Mouse (Mus musculus): ENCODE results near the gene Helz. TPM values are rescaled to one million over a fixed set of nuclear protein-coding genes. Genes with fewer than 3 reads are reported as not detected.

The Helz gene
- polyA plus RNA-seq, 1 experiment from 2014 or later: 13.9 TPM

GRCm38 (mm10) chr11:107662666-107663065 is 114.9 kb downstream of the Helz start:
- no peaks in the 10 kb centered on the region for H3K9me3 ChIP-seq (replicated peaks; ENCODE audit: control insufficient read depth, low read length)
- no peak overlapping the region for H3K4me3 ChIP-seq (ENCODE audit: low read length)
- H3K27ac ChIP-seq (ENCODE audit: low read length): no peak overlapping the region
- no peak for ATAC-seq (replicated peaks; ENCODE audit: extremely low read depth, insufficient read depth, low FRiP score)
- H3K4me1 ChIP-seq (ENCODE audit: control insufficient read depth, insufficient read depth, low read length): no peaks in the 10 kb centered on the region
- H3K36me3 ChIP-seq (ENCODE audit: control insufficient read depth, insufficient read depth): peaks cover 52% of the 10 kb centered on the region
- H3K9ac ChIP-seq (ENCODE audit: low read length): no peak overlapping the region
- 83% methylated on average over 5 of the region's 5 CpGs for WGBS
- no peak overlapping the region for H3K4me2 ChIP-seq (ENCODE audit: low read depth, low read length)
- no peaks in the 10 kb centered on the region for H3K27me3 ChIP-seq (ENCODE audit: control insufficient read depth, insufficient read depth, low read length)

DNA sequence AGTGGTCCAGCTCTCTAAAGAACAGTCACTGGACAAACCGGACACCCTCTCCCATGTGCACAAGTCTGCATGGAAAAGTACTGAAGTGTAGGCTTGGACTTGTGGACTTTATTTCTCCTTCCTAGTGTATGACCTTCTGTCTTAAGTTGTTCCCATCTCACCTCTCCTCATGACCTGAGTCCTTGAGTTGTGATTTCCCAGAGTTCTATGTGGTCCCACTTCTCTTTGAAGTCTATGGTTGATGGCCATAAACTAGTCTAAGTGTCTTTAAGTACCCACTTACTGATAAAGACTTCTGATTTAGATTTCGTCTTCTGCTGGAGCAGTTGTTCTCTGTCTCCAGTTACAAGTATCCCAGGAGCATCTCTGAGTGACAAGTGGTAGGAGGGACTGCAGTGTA is 119.8 kb downstream of the Helz start:
- no peak overlapping the region for H3K4me2 ChIP-seq (ENCODE audit: low read depth, low read length)
- H3K9ac ChIP-seq (ENCODE audit: low read length): no peak overlapping the region
- H3K4me1 ChIP-seq (ENCODE audit: control insufficient read depth, insufficient read depth, low read length): no peaks in the 10 kb centered on the region
- no peak for ATAC-seq (replicated peaks; ENCODE audit: extremely low read depth, insufficient read depth, low FRiP score)
- WGBS: 56% methylated on average over 2 of the region's 2 CpGs
- peaks cover 58% of the 10 kb centered on the region for H3K36me3 ChIP-seq (ENCODE audit: control insufficient read depth, insufficient read depth)
- no peaks in the 10 kb centered on the region for H3K9me3 ChIP-seq (replicated peaks; ENCODE audit: control insufficient read depth, low read length)
- H3K27ac ChIP-seq (ENCODE audit: low read length): no peak overlapping the region
- H3K4me3 ChIP-seq (ENCODE audit: low read length): no peak overlapping the region
- no peaks in the 10 kb centered on the region for H3K27me3 ChIP-seq (ENCODE audit: control insufficient read depth, insufficient read depth, low read length)

DNA sequence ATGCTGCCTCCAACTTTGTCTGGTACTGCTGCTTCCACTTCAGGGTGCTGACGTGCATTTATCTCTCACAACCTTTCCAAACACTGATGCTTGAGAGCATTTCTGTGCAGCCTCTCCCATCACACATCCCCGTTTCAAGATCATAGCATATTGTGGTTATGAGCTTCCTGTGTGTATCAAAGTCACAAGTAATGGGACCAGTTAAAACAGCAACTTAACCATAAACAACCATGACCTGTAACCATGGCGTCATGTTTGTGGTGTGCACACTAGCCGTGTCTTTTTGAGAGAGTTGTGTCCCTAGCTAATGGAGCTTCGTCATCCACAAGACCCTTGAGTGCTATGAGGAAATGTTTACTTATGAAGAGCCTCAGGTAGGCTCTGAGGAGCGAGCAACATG is 120.5 kb downstream of the Helz start:
- H3K27ac ChIP-seq (ENCODE audit: low read length): no peak overlapping the region
- no peak overlapping the region for H3K9ac ChIP-seq (ENCODE audit: low read length)
- peaks cover 59% of the 10 kb centered on the region for H3K36me3 ChIP-seq (ENCODE audit: control insufficient read depth, insufficient read depth)
- ATAC-seq (replicated peaks; ENCODE audit: extremely low read depth, insufficient read depth, low FRiP score): no peak
- H3K9me3 ChIP-seq (replicated peaks; ENCODE audit: control insufficient read depth, low read length): no peaks in the 10 kb centered on the region
- no peak overlapping the region for H3K4me3 ChIP-seq (ENCODE audit: low read length)
- H3K4me1 ChIP-seq (ENCODE audit: control insufficient read depth, insufficient read depth, low read length): no peaks in the 10 kb centered on the region
- no peak overlapping the region for H3K4me2 ChIP-seq (ENCODE audit: low read depth, low read length)
- H3K27me3 ChIP-seq (ENCODE audit: control insufficient read depth, insufficient read depth, low read length): no peaks in the 10 kb centered on the region
- 76% methylated on average over 6 of the region's 6 CpGs for WGBS

GRCm38 (mm10) chr11:107668977-107669376 is 121.2 kb downstream of the Helz start:
- Histone ChIP-seq H3K27me3 (ENCODE audit: control insufficient read depth, insufficient read depth, low read length) (no peaks in the 10 kb centered on the region), H3K4me1 (ENCODE audit: control insufficient read depth, insufficient read depth, low read length) (no peaks in the 10 kb centered on the region), H3K9me3 (replicated peaks; ENCODE audit: control insufficient read depth, low read length) (no peaks in the 10 kb centered on the region), H3K27ac (ENCODE audit: low read length) (no peak overlapping the region), H3K36me3 (ENCODE audit: control insufficient read depth, insufficient read depth) (peaks cover 57% of the 10 kb centered on the region), H3K9ac (ENCODE audit: low read length) (no peak overlapping the region), H3K4me2 (ENCODE audit: low read depth, low read length) (no peak overlapping the region), H3K4me3 (ENCODE audit: low read length) (no peak overlapping the region)
- no peak for ATAC-seq (replicated peaks; ENCODE audit: extremely low read depth, insufficient read depth, low FRiP score)
- WGBS: 75% methylated on average over 4 of the region's 4 CpGs

DNA sequence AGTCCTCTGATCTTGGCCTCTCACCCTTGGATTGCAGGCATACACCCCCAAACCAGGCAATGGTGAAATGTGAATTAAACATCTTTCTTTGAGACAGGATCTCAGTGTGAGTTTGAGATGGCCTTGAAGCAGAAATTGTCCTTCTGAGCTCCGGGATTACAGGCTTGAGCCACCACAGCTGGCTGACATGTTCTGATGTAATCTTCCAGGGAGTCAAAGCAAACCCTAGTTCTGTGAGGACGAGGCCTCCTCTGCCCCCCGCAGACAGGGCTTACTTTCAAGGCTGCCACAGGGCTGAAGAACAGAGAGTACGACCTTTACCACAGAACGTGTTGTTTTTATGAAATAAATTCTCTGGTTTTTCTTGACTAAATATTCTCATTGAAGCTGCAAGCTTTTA is 126.3 kb downstream of the Helz start:
- ATAC-seq (replicated peaks; ENCODE audit: extremely low read depth, insufficient read depth, low FRiP score): no peak
- H3K4me2 ChIP-seq (ENCODE audit: low read depth, low read length): no peak overlapping the region
- H3K4me1 ChIP-seq (ENCODE audit: control insufficient read depth, insufficient read depth, low read length): no peaks in the 10 kb centered on the region
- no peak overlapping the region for H3K9ac ChIP-seq (ENCODE audit: low read length)
- no peaks in the 10 kb centered on the region for H3K9me3 ChIP-seq (replicated peaks; ENCODE audit: control insufficient read depth, low read length)
- WGBS: 78% methylated on average over 5 of the region's 5 CpGs
- H3K4me3 ChIP-seq (ENCODE audit: low read length): no peak overlapping the region
- no peak overlapping the region for H3K27ac ChIP-seq (ENCODE audit: low read length)
- H3K27me3 ChIP-seq (ENCODE audit: control insufficient read depth, insufficient read depth, low read length): no peaks in the 10 kb centered on the region
- H3K36me3 ChIP-seq (ENCODE audit: control insufficient read depth, insufficient read depth): peaks cover 35% of the 10 kb centered on the region

DNA sequence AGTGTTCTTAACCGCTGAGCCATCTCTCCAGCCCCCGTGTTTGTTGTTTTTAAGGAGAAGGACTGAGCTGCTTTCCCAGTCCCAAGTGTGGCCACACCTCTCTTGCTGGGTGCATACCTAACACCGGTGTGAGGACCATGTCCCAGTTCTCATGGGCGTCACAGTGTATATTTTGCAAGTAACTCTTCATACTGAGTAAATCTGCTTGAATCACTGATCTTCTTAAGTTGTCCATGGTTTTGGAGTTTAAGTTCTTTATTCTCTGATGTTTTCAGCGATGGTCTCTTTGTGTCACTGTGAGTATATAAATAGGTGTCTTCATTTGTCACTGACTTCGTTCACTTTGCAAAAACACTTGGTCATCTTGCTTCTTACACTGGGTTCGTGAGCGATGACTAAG is 126.9 kb downstream of the Helz start:
- Histone ChIP-seq H3K4me1 (ENCODE audit: control insufficient read depth, insufficient read depth, low read length) (no peaks in the 10 kb centered on the region), H3K9ac (ENCODE audit: low read length) (no peak overlapping the region), H3K9me3 (replicated peaks; ENCODE audit: control insufficient read depth, low read length) (no peaks in the 10 kb centered on the region), H3K27me3 (ENCODE audit: control insufficient read depth, insufficient read depth, low read length) (no peaks in the 10 kb centered on the region), H3K4me2 (ENCODE audit: low read depth, low read length) (no peak overlapping the region), H3K27ac (ENCODE audit: low read length) (no peak overlapping the region), H3K36me3 (ENCODE audit: control insufficient read depth, insufficient read depth) (peaks cover 31% of the 10 kb centered on the region), H3K4me3 (ENCODE audit: low read length) (no peak overlapping the region)
- no peak for ATAC-seq (replicated peaks; ENCODE audit: extremely low read depth, insufficient read depth, low FRiP score)
- WGBS: 91% methylated on average over 8 of the region's 8 CpGs

DNA sequence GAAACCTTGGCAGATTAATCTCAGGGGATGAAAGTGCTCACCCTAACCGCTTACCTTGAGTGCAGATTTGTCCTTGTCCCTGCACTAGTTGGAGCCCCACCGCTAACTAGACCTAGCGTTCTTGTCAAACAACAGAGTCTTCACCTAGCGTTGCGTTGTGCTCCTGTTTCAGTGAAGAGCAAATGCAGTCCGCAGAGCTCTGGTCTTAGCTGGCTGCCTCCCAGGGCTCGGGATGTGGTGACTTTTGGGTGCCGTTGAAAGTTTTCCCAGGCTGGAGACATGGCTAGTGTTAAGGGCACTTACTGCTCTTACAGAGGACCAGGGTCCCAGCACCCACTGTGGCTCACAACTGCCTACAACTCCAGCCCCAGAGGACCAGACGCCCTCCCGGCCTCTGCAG is 127.5 kb downstream of the Helz start:
- peaks cover 25% of the 10 kb centered on the region for H3K36me3 ChIP-seq (ENCODE audit: control insufficient read depth, insufficient read depth)
- ATAC-seq (replicated peaks; ENCODE audit: extremely low read depth, insufficient read depth, low FRiP score): no peak
- H3K9me3 ChIP-seq (replicated peaks; ENCODE audit: control insufficient read depth, low read length): no peaks in the 10 kb centered on the region
- no peak overlapping the region for H3K4me2 ChIP-seq (ENCODE audit: low read depth, low read length)
- WGBS: 82% methylated on average over 10 of the region's 10 CpGs
- H3K4me1 ChIP-seq (ENCODE audit: control insufficient read depth, insufficient read depth, low read length): no peaks in the 10 kb centered on the region
- no peak overlapping the region for H3K9ac ChIP-seq (ENCODE audit: low read length)
- H3K4me3 ChIP-seq (ENCODE audit: low read length): no peak overlapping the region
- H3K27ac ChIP-seq (ENCODE audit: low read length): no peak overlapping the region
- H3K27me3 ChIP-seq (ENCODE audit: control insufficient read depth, insufficient read depth, low read length): no peaks in the 10 kb centered on the region

- no peaks in the 10 kb centered on the region for H3K4me1 ChIP-seq (ENCODE audit: control insufficient read depth, insufficient read depth, low read length)
- H3K27ac ChIP-seq (ENCODE audit: low read length): no peak overlapping the region
- H3K36me3 ChIP-seq (ENCODE audit: control insufficient read depth, insufficient read depth): peaks cover 16% of the 10 kb centered on the region
- WGBS: 70% methylated on average over 17 of the region's 17 CpGs
- no peaks in the 10 kb centered on the region for H3K9me3 ChIP-seq (replicated peaks; ENCODE audit: control insufficient read depth, low read length)
- ATAC-seq (replicated peaks; ENCODE audit: extremely low read depth, insufficient read depth, low FRiP score): no peak
- H3K4me2 ChIP-seq (ENCODE audit: low read depth, low read length): no peak overlapping the region
- no peak overlapping the region for H3K9ac ChIP-seq (ENCODE audit: low read length)
- no peak overlapping the region for H3K4me3 ChIP-seq (ENCODE audit: low read length)
- no peaks in the 10 kb centered on the region for H3K27me3 ChIP-seq (ENCODE audit: control insufficient read depth, insufficient read depth, low read length)
Observed at GRCm38 (mm10) chr11:107676207-107676940, 128.6 kb downstream of the Helz start.

GRCm38 (mm10) chr11:107682694-107683355 is 135.1 kb downstream of the Helz start:
- H3K27me3 ChIP-seq (ENCODE audit: control insufficient read depth, insufficient read depth, low read length): no peaks in the 10 kb centered on the region
- H3K9me3 ChIP-seq (replicated peaks; ENCODE audit: control insufficient read depth, low read length): no peaks in the 10 kb centered on the region
- no peak overlapping the region for H3K27ac ChIP-seq (ENCODE audit: low read length)
- H3K4me3 ChIP-seq (ENCODE audit: low read length): no peak overlapping the region
- H3K36me3 ChIP-seq (ENCODE audit: control insufficient read depth, insufficient read depth): peaks cover 18% of the 10 kb centered on the region
- no peak overlapping the region for H3K4me2 ChIP-seq (ENCODE audit: low read depth, low read length)
- no peak for ATAC-seq (replicated peaks; ENCODE audit: extremely low read depth, insufficient read depth, low FRiP score)
- no peaks in the 10 kb centered on the region for H3K4me1 ChIP-seq (ENCODE audit: control insufficient read depth, insufficient read depth, low read length)
- H3K9ac ChIP-seq (ENCODE audit: low read length): no peak overlapping the region
- 83% methylated on average over 9 of the region's 9 CpGs for WGBS

All from heart, embryonic 16.5 days (tissue).